9 mouse cellular contexts compared by ENCODE assay signal in genomic region chr13:23297737-23298136, GRCm38 (mm10). TPM values are rescaled to one million over a fixed set of nuclear protein-coding genes. Genes with fewer than 3 reads are reported as not detected.
DNase-seq lines count a peak whose midpoint lies in the region; ATAC-seq and TF ChIP-seq lines count a peak whose summit lies in the region.
"Had no signal": no experiment of that assay in that cellular context is flagged by ENCODE, and none has a peak within 500 bp of the region (broad histone marks: within the 10 kb centered on the region; RNA-seq: fewer than 3 reads in every experiment).

No protein-coding gene starts in this region.

- H3K9me3 ChIP-seq in kidney, embryonic 14.5 days (ENCODE audit: control insufficient read depth, low read length), result no peaks in the 10 kb centered on the region
- peaks cover 3% of the 10 kb centered on the region for H3K9me3 ChIP-seq in CH12.LX (replicated peaks; ENCODE audit: low read length)
- H3K9me3 ChIP-seq in hindbrain, postnatal 0 days (ENCODE audit: low read length), result no peaks in the 10 kb centered on the region

- no peaks in the 10 kb centered on the region for H3K79me2 ChIP-seq in CH12.LX (replicated peaks; ENCODE audit: control insufficient read depth, extremely low read depth, insufficient read depth, poor library complexity, severe bottlenecking)

- H3K9ac ChIP-seq in kidney, embryonic 14.5 days (ENCODE audit: low read depth, low read length), result no peak overlapping the region
- peak overlapping the region; percentile 41; the same call in 1 of the 2 replicates for H3K9ac ChIP-seq in CH12.LX (ENCODE audit: insufficient read depth, low read depth)
- no peak overlapping the region for H3K9ac ChIP-seq in hindbrain, postnatal 0 days (replicated peaks; ENCODE audit: low read length)

- no peak for DNase-seq in kidney, postnatal 14 days
- DNase-seq in CH12.LX (ENCODE audit: extremely low read depth), result peak; percentile 82
- DNase-seq in NIH3T3 (ENCODE audit: low read depth), result peak; percentile 72
- peak; percentile 51 for DNase-seq in hindbrain, postnatal 0 days (ENCODE audit: low spot score)
- no peak for DNase-seq in left cerebral cortex, adult 8-10 months (ENCODE audit: low spot score in 2 of 2)
- no peak for DNase-seq in urinary bladder, adult 18-20 months (ENCODE audit: low spot score in 2 of 2)
- DNase-seq: layer of hippocampus, postnatal 36 days had no signal

- no peak for TF ChIP-seq POLR2A in CH12.LX (IDR thresholded peaks at IDR 0.05; ENCODE audit: low read depth, low read length)

- no peak overlapping the region for H3K27ac ChIP-seq in kidney, embryonic 14.5 days (ENCODE audit: low read depth, low read length)
- H3K27ac ChIP-seq in CH12.LX (ENCODE audit: insufficient read depth, low read depth), result no peak overlapping the region
- no peak overlapping the region for H3K27ac ChIP-seq in hindbrain, postnatal 0 days

- in situ Hi-C loops in CH12.LX (cut with MboI; ENCODE audit: low pct_ligation_motif_present, low pct_unique_long_range_greater_than_20kb, low sequenced_read_pairs), result loop anchor here (25.0 kb wide), 1 partner anchor 1410 kb away; no protein-coding TSS in a partner anchor

- H3K4me1 ChIP-seq in kidney, embryonic 14.5 days (ENCODE audit: control insufficient read depth, insufficient read depth, low read length), result no peaks in the 10 kb centered on the region
- H3K4me1 ChIP-seq in CH12.LX (ENCODE audit: control insufficient read depth in 1 of 2, insufficient read depth in 2 of 2), result peaks cover 0 to 13% of the 10 kb centered on the region in 2 experiments; a peak in 1 of 4 replicates
- H3K4me1 ChIP-seq in hindbrain, postnatal 0 days (ENCODE audit: insufficient read depth, low read length), result no peaks in the 10 kb centered on the region

- H3K36me3 ChIP-seq in kidney, embryonic 14.5 days (ENCODE audit: control insufficient read depth, insufficient read depth, low read length), result no peaks in the 10 kb centered on the region
- no peaks in the 10 kb centered on the region for H3K36me3 ChIP-seq in CH12.LX (replicated peaks in 1 of 2; ENCODE audit: control insufficient read depth in 1 of 2, insufficient read depth in 1 of 2, low read length in 1 of 2)
- H3K36me3 ChIP-seq in hindbrain, postnatal 0 days (ENCODE audit: insufficient read depth, low read length), result no peaks in the 10 kb centered on the region

- TF ChIP-seq EP300 in CH12.LX (IDR thresholded peaks at IDR 0.05; ENCODE audit: low read length), result no peak

- H3K4me3 ChIP-seq in kidney, embryonic 14.5 days (ENCODE audit: low read length), result no peak overlapping the region
- H3K4me3 ChIP-seq in CH12.LX (replicated peaks in 1 of 3; ENCODE audit: low read depth in 2 of 3, low read length in 2 of 3, poor library complexity in 1 of 3), result peak overlapping the region; percentile 61 to 71 (median 62)
- peak overlapping the region; percentile 53 for H3K4me3 ChIP-seq in hindbrain, postnatal 0 days (ENCODE audit: low read length)

- TF ChIP-seq RAD21 in CH12.LX (IDR thresholded peaks at IDR 0.05; ENCODE audit: low read depth, low read length), result peak; percentile 48

- H3K4me2 ChIP-seq in kidney, embryonic 14.5 days (replicated peaks; ENCODE audit: low read depth, low read length), result peak overlapping the region; percentile 72
- H3K4me2 ChIP-seq in CH12.LX (ENCODE audit: insufficient read depth, low read depth, poor library complexity, severe bottlenecking), result peak overlapping the region; percentile 98; the same call in 1 of the 2 replicates
- H3K4me2 ChIP-seq in hindbrain, postnatal 0 days (ENCODE audit: low read depth, low read length), result peak overlapping the region; percentile 69

- dilution Hi-C loops in CH12.LX (cut with MboI; ENCODE audit: extremely low pct_ligation_motif_present, extremely low pct_unique_long_range_greater_than_20kb, low sequenced_read_pairs), result no loop called here

- no peak for ATAC-seq in kidney, embryonic 14.5 days (ENCODE audit: low FRiP score, low TSS enrichment)
- no peak for ATAC-seq in hindbrain, postnatal 0 days

- WGBS in kidney, embryonic 14.5 days, result 6% methylated on average over 5 of the region's 5 CpGs
- WGBS in hindbrain, postnatal 0 days, result 4% methylated on average over 5 of the region's 5 CpGs

- peak; percentile 32 to 64; a peak in 3 of 4 replicates for TF ChIP-seq CTCF in CH12.LX (conservative IDR thresholded peaks at IDR 0.05 in 1 of 2, IDR thresholded peaks at IDR 0.05 in 1 of 2; ENCODE audit: low read depth in 2 of 2, low read length in 2 of 2)
- peak; percentile 50 for TF ChIP-seq CTCF in hindbrain, postnatal 0 days (IDR thresholded peaks at IDR 0.05; ENCODE audit: low read depth)

- H3K27me3 ChIP-seq in kidney, embryonic 14.5 days (ENCODE audit: control insufficient read depth, insufficient read depth, low read length), result peaks cover 4% of the 10 kb centered on the region; the same call in 1 of the 2 replicates
- peaks cover 15% of the 10 kb centered on the region for H3K27me3 ChIP-seq in CH12.LX (replicated peaks)
- H3K27me3 ChIP-seq in hindbrain, postnatal 0 days (ENCODE audit: insufficient read depth, low read length), result no peaks in the 10 kb centered on the region; the same call in 1 of the 2 replicates

TF ChIP-seq in CH12.LX, 34 proteins besides CTCF, POLR2A, EP300 and RAD21:
- TF ChIP-seq TBP (conservative IDR thresholded peaks at IDR 0.05; ENCODE audit: low read depth, low read length) (0 out of 2 replicates have a peak, but pooled peaks have one; percentile 35), SIN3A (IDR thresholded peaks at IDR 0.05; ENCODE audit: low read length) (no peak), SMC3 (IDR thresholded peaks at IDR 0.05; ENCODE audit: low read depth, low read length) (peak; percentile 51), JUN (IDR thresholded peaks at IDR 0.05; ENCODE audit: insufficient read depth, low read depth, low read length) (no peak), IRF4 (IDR thresholded peaks at IDR 0.05; ENCODE audit: low read depth, low read length) (no peak), CHD2 (IDR thresholded peaks at IDR 0.05; ENCODE audit: low read length) (no peak), MAX (IDR thresholded peaks at IDR 0.05; ENCODE audit: low read length) (no peak), RCOR1 (conservative IDR thresholded peaks at IDR 0.05; ENCODE audit: low read depth, low read length) (no peak), ELF1 (IDR thresholded peaks at IDR 0.05; ENCODE audit: low read depth, low read length) (no peak), USF1 (IDR thresholded peaks at IDR 0.05; ENCODE audit: low read depth, low read length) (no peak), TCF12 (IDR thresholded peaks at IDR 0.05; ENCODE audit: low read depth, low read length) (no peak), NRF1 (IDR thresholded peaks at IDR 0.05; ENCODE audit: low read depth, low read length) (no peak), UBTF (IDR thresholded peaks at IDR 0.05; ENCODE audit: low read depth, low read length) (no peak), ETS1 (conservative IDR thresholded peaks at IDR 0.05; ENCODE audit: low read depth, low read length) (no peak), MAFK (IDR thresholded peaks at IDR 0.05; ENCODE audit: insufficient replicate concordance, low read length) (no peak), CHD1 (IDR thresholded peaks at IDR 0.05; ENCODE audit: low read depth, low read length) (no peak), MXI1 (IDR thresholded peaks at IDR 0.05; ENCODE audit: low read depth, low read length) (no peak), HCFC1 (IDR thresholded peaks at IDR 0.05; ENCODE audit: low read depth, low read length) (no peak), ZKSCAN1 (IDR thresholded peaks at IDR 0.05; ENCODE audit: borderline replicate concordance, low read depth, low read length) (no peak), E2F4 (IDR thresholded peaks at IDR 0.05; ENCODE audit: insufficient replicate concordance, low read depth, low read length) (no peak), MAZ (IDR thresholded peaks at IDR 0.05; ENCODE audit: low read depth, low read length) (0 out of 2 replicates have a peak, but pooled peaks have one; percentile 73), MEF2A (IDR thresholded peaks at IDR 0.05; ENCODE audit: borderline replicate concordance, low read depth, low read length) (peak; percentile 60; the same call in 1 of the 2 replicates), BHLHE40 (IDR thresholded peaks at IDR 0.05; ENCODE audit: low read depth, low read length) (no peak), USF2 (conservative IDR thresholded peaks at IDR 0.05; ENCODE audit: low read depth, low read length) (no peak), JUND (conservative IDR thresholded peaks at IDR 0.05; ENCODE audit: low read depth, low read length) (0 out of 2 replicates have a peak, but pooled peaks have one; percentile 27), MYC (IDR thresholded peaks at IDR 0.05; ENCODE audit: low read depth, low read length) (no peak)

RNA-seq across cellular contexts. Expression of gene Vmn1r223, which starts 50.8 kb away (rescaled TPM):
- polyA plus RNA-seq in kidney, embryonic 14.5 days (2014; fragmentation: Nextera tagmentation; extraction: Ambion mirVana), result not detected in 2 replicates
- total RNA-seq in CH12.LX (2012; rRNA removed) (not detected in 2 replicates), CH12.LX (2014; rRNA removed) (not detected in 2 replicates)
- 0.06 TPM in 1 of 2 replicates, not detected in the other for polyA plus RNA-seq in CH12.LX (2012; ENCODE audit: insufficient read length, low read depth)
- total RNA-seq in hindbrain, postnatal 0 days (2014; rRNA removed), result not detected in 2 replicates
- polyA plus RNA-seq in hindbrain, postnatal 0 days (2015; fragmentation: Nextera tagmentation; extraction: Ambion mirVana), result not detected in 2 replicates
- not detected for total RNA-seq in left cerebral cortex, adult 8-10 months (2022)
- total RNA-seq: layer of hippocampus, postnatal 36 days had no signal
- polyA plus RNA-seq: heart, embryonic 16.5 days had no signal

Comparison
In these comparisons a context has a peak if more than half of its experiments do, and no peak if none do; other contexts are left out.
1. DNase-seq: peak in CH12.LX (single experiment), NIH3T3 (single experiment) and hindbrain, postnatal 0 days (single experiment); none in kidney, postnatal 14 days (single experiment), left cerebral cortex, adult 8-10 months (0 of 2) and urinary bladder, adult 18-20 months (0 of 2).
2. Peak in every context shown above with its lines, with median percentiles within 50 percentile points of each other: H3K4me2 ChIP-seq.